Mouse (Mus musculus): ENCODE measurements around the gene Fam133b.

DNA sequence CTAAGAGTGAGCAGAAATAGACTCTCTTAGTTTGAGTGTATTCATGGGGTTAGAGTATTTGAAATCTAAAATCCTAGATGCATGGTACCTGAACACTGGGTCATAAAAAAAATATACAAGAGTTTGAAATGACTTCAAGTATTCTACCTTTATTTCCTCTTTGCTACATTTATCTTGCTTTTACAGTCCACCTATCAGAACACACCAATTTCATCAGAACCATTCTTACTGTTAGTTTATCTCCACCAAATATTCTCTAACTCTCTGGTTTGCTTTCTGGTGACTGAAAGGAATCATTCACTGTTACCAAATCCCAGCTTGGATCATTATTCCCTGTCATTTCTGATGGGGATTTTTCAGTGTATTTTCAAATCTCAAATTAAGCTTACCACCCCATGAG is 53.5 kb downstream of the Fam133b start:
- TF ChIP-seq CTCF (IDR thresholded peaks at IDR 0.05; ENCODE audit: borderline replicate concordance, insufficient read depth, low read depth, low read length) (no peak), POLR2A (IDR thresholded peaks at IDR 0.05; ENCODE audit: borderline replicate concordance, insufficient read depth, low read length) (no peak)
